Mouse (Mus musculus) induced T-regulatory cell, adult 2 months (primary cell): Measurements from ENCODE around the gene Grcc10.

Experiments used
- DNase-seq: peaks from one replicate; pipeline ENCODE4 v3.0.0-alpha.2; 2012; ENCODE audit warnings: low read depth

The Grcc10 gene

GRCm38 (mm10) chr6:124740888-124741761, at the start of gene Grcc10:
Gene Grcc10, minus strand, starts transcription at chr6:124741374.
- DNase-seq: peak; percentile 97

- DNase-seq: no peak
Observed at GRCm38 (mm10) chr6:124790121-124790520, 48.9 kb upstream of the Grcc10 start.

- no peak for DNase-seq
Observed at GRCm38 (mm10) chr6:124789519-124789918, 48.3 kb upstream of the Grcc10 start.

- DNase-seq: no peak
Observed at GRCm38 (mm10) chr6:124787722-124788121, 46.5 kb upstream of the Grcc10 start.

- no peak for DNase-seq
Observed at GRCm38 (mm10) chr6:124786756-124787420, 45.7 kb upstream of the Grcc10 start.

- DNase-seq: peak; percentile 84
Observed at GRCm38 (mm10) chr6:124782436-124782835, 41.3 kb upstream of the Grcc10 start.

- no peak for DNase-seq
Observed at GRCm38 (mm10) chr6:124780917-124781316, 39.7 kb upstream of the Grcc10 start.

GRCm38 (mm10) chr6:124779984-124780416, 38.8 kb upstream of the Grcc10 start:
- no peak for DNase-seq

- DNase-seq: peak; percentile 96
Observed at GRCm38 (mm10) chr6:124779222-124779983, 38.2 kb upstream of the Grcc10 start, which contains the start of gene Lrrc23. Gene Lrrc23, minus strand, starts transcription at chr6:124779727.

- no peak for DNase-seq
Observed at GRCm38 (mm10) chr6:124770511-124770910, 29.3 kb upstream of the Grcc10 start.

- DNase-seq: no peak
Observed at GRCm38 (mm10) chr6:124770013-124770412, 28.8 kb upstream of the Grcc10 start.

GRCm38 (mm10) chr6:124769101-124769765, 28.1 kb upstream of the Grcc10 start, which contains the start of gene Eno2:
Gene Eno2, minus strand, starts transcription at chr6:124769673.
- peak; percentile 75 for DNase-seq

- DNase-seq: no peak
Observed at GRCm38 (mm10) chr6:124768704-124769044, 27.5 kb upstream of the Grcc10 start.

- DNase-seq: peak; percentile 63
Observed at GRCm38 (mm10) chr6:124767920-124768703, 26.9 kb upstream of the Grcc10 start.

GRCm38 (mm10) chr6:124767536-124767919, 26.4 kb upstream of the Grcc10 start:
- no peak for DNase-seq

- no peak for DNase-seq
Observed at GRCm38 (mm10) chr6:124765951-124766350, 24.8 kb upstream of the Grcc10 start.

- peak; percentile 94 for DNase-seq
Observed at GRCm38 (mm10) chr6:124759259-124759658, 18.1 kb upstream of the Grcc10 start.

GRCm38 (mm10) chr6:124758849-124759232, 17.7 kb upstream of the Grcc10 start:
- DNase-seq: no peak

- no peak for DNase-seq
Observed at GRCm38 (mm10) chr6:124757909-124758848, 17.0 kb upstream of the Grcc10 start.

GRCm38 (mm10) chr6:124757351-124757880, 16.2 kb upstream of the Grcc10 start:
- DNase-seq: no peak
